Mouse (Mus musculus) lung, postnatal 4 days (tissue): ENCODE measurements around the gene Ptpn3.
"Not testable (repeated sequence)": the region's sequence is repeated elsewhere in the genome, so short reads cannot be mapped to it uniquely, and the experiment has no call there.

Source experiments
- DNase-seq, 2 experiments: peaks; one replicate each; pipeline ENCODE4 v3.0.0; 2021

Gene Ptpn3

GRCm38 (mm10) chr4:57214114-57214513 is 87.5 kb downstream of the Ptpn3 start:
- DNase-seq, result no peak

GRCm38 (mm10) chr4:57211706-57212105 is 89.9 kb downstream of the Ptpn3 start:
- DNase-seq, result no peak

DNA sequence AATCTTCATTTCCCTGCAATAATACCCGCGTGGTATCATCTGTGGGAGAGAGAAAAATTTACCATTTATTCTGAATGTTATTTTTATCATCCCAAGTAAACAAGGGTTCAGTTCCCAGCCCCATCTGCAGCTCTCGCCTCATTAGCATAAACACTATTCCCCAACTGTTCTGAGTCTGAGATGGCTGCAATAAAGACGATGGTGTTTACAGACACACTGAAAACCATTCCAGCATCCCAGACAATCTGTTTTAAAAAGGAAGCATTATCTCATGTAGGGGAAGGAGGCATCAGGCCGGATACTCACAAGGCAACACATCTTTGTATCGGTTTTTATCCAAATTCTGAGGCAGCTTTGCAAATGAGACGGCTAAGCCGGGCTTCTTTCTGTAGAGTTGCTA is 95.7 kb downstream of the Ptpn3 start:
- no peak for DNase-seq

- DNase-seq, result no peak
Measured at GRCm38 (mm10) chr4:57204780-57205179, 96.9 kb downstream of the Ptpn3 start.

DNA sequence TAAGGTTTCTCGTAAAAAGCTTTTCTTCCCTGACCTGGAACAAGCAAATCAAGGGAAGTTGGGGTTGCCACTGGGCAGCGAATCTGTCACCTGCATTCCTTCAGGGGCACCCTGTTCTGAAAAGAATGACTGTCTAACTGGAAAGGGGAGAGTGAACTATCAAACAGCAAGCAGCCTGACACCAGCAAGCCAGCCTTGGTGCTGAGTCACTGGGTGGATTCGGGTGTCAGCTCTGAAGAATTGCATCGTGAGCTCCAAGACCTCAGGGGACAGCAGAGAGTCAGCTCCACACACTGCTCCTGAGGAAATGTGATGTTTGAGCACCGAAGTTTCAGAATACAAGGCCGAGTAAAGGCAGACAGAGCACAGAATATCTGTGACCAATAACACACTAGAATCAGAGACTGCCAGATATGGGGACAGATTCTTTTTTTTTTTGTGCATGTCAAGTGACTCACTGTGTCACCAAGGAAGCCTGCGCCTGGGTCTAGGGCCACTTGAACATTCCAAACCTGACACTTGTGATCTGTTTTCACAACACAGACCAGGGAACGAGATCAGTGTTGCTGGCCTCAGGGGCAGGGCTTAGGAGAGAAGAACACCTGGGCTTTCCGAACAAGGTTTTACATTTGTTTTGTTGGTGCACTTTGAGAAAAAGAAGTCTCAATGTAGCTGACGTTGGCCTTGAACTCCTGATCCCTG is 98.8 kb downstream of the Ptpn3 start:
- DNase-seq, result peak; percentile 49 to 76

DNA sequence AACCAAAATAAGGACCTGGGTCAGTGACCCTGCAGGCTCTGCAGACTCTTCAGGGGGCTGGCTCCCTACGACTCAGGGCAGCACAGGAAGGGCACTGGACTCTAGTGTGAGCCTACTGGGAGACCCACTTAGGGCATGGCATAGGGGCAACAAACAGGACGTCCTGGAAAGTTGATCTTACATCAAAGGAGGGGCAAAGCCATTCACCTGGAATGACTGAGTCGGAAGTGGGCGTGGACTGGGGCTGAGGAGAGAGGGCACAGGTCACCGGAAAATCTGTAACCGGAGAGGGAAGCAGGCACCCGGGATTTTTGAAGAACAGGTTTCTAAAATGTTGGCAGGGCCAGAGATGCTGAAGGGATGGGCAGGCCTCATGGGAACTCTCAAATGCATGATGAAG is 99.5 kb downstream of the Ptpn3 start:
- peak; percentile 10 to 32 for DNase-seq

GRCm38 (mm10) chr4:57200661-57201060 is 101.0 kb downstream of the Ptpn3 start:
- DNase-seq, result no peak

DNA sequence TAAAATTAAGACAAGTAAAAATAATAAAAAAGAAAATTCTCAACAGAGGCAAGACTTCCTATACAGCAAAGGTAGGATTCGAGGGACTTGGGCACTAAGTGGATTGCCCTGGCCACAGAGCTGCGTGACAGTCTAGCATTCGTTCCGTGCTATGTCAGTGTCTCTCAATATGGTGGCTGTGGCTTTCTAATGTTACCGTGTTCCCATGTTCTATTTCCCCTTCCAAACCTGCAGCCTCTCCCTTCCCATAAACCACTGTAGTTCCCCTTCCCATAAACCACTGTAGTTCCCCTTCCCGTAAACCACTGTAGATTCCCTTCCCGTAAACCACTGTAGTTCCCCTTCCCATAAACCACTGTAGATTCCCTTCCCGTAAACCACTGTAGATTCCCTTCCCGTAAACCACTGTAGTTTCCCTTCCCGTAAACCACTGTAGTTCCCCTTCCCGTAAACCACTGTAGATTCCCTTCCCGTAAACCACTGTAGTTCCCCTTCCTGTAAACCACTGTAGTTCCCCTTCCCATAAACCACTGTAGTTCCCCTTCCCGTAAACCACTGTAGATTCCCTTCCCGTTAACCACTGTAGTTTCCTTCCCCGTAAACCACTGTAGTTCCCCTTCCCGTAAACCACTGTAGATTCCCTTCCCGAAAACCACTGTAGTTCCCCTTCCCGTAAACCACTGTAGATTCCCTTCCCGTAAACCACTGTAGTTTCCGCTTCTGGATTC is 102.8 kb downstream of the Ptpn3 start:
- not testable (repeated sequence) for DNase-seq

- no peak for DNase-seq
Measured at GRCm38 (mm10) chr4:57191543-57192283, 109.9 kb downstream of the Ptpn3 start.

GRCm38 (mm10) chr4:57189881-57190280 is 111.8 kb downstream of the Ptpn3 start:
- no peak for DNase-seq

DNA sequence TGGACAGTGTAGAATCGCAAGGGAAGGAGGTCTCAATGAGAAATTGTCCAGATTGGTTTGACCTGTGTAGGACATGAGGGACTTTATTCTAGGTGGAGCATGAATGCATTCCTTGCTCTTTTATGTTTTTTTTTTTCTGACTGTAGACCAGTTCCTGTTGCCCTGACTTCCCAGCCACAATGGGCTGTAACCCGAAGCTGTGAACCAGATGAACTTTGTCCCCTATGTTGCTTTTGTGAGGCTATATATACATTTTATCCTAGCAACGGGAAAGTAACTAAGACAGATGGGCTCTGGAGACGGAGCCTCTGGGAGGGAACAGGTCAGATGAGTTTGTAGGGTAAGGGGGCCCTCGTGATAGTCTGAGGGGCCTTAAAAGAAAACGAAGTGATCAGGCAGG is 115.6 kb downstream of the Ptpn3 start:
- DNase-seq, result no peak

- DNase-seq, result no peak
Measured at GRCm38 (mm10) chr4:57185462-57185861, 116.2 kb downstream of the Ptpn3 start.

- DNase-seq, result no peak
Measured at GRCm38 (mm10) chr4:57183493-57183892, 118.1 kb downstream of the Ptpn3 start.

- DNase-seq, result no peak
Measured at GRCm38 (mm10) chr4:57181538-57181937, 120.1 kb downstream of the Ptpn3 start.

- no peak for DNase-seq
Measured at GRCm38 (mm10) chr4:57178881-57179280, 122.8 kb downstream of the Ptpn3 start.

DNA sequence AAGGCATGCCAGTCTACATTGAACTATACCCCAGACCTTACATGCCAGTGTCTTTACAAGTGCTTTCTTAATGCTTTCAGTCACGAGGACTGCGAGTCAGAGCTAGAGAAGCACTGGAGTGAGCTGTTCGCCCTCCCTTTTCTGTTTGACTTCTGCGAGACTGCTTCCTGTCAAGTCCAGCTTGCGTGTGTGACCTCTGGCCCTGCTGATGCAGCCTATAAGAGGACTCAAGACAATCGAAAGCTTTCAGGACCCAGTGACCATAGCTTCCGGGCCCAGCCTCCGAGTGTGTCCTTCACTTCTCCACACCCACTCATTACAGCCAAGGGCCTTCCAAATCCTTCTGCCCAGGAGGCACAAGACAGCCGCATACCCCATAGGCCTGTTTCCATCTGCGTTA is 126.3 kb downstream of the Ptpn3 start:
- peak; percentile 17 to 47 for DNase-seq

GRCm38 (mm10) chr4:57172861-57173260 is 128.8 kb downstream of the Ptpn3 start:
- no peak for DNase-seq

GRCm38 (mm10) chr4:57171817-57172216 is 129.8 kb downstream of the Ptpn3 start:
- DNase-seq, result no peak

DNA sequence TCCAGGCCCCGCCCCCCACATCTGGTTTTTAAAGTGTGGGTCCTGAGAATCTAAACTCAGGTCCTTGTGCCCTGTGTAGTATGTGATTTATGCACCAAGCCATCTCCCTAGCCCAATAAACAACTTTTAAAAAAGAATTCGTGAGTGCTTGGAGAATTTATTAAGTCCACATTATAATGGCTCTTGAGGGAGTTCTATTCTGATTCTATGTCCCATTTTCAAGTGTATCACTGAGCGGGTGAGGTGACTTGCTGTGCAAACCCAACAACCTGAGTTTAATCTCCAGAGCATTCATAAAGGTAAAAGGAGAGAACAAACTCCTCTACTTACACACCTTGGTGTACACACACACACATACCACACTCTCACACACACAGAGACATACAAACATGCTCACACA is 133.0 kb downstream of the Ptpn3 start:
- no peak for DNase-seq

- DNase-seq, result no peak
Measured at GRCm38 (mm10) chr4:57168277-57168676, 133.4 kb downstream of the Ptpn3 start.

DNA sequence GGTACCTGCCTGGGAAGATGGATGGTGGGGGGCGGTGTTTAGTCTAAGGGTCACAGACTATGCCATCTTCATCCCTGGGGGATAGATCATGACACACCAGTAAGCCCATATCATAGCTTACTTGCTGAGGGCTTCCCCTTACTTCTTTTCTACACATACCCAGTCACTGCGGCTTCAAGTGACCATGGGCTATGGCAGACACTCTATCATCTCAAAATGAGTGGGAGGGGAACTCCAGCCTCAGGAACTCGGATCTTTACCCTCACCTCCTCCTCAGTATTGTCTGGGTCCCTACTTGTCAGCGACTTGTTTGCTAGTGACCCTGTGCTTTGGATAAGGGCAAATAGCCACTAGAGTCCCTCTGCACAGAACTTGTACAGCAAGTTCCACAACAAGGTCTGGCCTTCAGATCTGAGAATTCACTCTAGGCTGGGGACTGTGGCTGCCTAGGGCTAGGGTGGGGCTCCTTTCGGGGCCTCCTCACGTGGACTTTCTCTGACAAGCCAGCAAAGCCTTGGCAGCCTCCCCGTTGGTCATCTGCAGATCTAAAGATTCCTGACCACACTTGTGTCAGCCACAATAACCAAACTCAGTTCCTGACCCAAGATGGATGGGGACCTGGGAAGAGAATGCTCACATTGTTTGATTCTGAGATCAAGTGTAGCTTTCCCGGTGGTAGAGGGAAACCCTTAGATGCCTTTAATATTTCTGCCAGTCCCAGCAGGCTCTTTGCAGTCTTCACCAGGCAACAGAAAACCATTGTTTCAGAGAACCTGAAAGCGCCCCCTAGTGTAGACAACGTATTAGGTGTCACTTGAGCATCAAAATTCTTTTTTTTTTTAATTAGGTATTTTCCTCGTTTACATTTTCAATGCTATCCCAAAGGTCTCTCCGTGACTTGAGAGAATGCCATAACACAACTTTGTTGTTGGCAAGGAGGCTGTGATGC is 134.4 kb downstream of the Ptpn3 start:
- DNase-seq, result peak; percentile 57 to 81

- no peak for DNase-seq
Measured at GRCm38 (mm10) chr4:57165654-57166053, 136.0 kb downstream of the Ptpn3 start.
